Mouse (Mus musculus) gastrocnemius, adult 2 months (tissue): ENCODE results near the gene Slc22a23. TPM values are rescaled to one million over a fixed set of nuclear protein-coding genes. Genes with fewer than 3 reads are reported as not detected.
A peak's percentile ranks its signal among the peaks of the same experiment; 100 is the strongest.

Experiments
- DNase-seq: peaks from one replicate; pipeline ENCODE4 v3.0.0; 2022
- H3K27ac ChIP-seq: fragments of 200-600 bp; 2 replicates; pipeline ENCODE4 v1.8.1; 2022; ENCODE audit warnings: mild to moderate bottlenecking
- H3K4me3 ChIP-seq: fragments of 200-600 bp; 2 replicates; pipeline ENCODE4 v1.8.1; 2022; ENCODE audit warnings: mild to moderate bottlenecking, moderate library complexity
- CTCF ChIP-seq: fragments of 200-600 bp; IDR thresholded peaks from 2 replicates; pipeline ENCODE4 v1.8.1; 2022; ENCODE audit warnings: antibody characterized with exemption, mild to moderate bottlenecking, moderate library complexity
- intact Hi-C: fragments of 180-260 bp; cut with DNase I; formaldehyde crosslinking; loops from one replicate; pipeline ENCODE4 v1.15.1; 2025
- total RNA-seq, 2 experiments: library from RNA; stranded (reverse); gene quantifications; 2 replicates each; pipeline ENCODE4 v1.2.3; 2021

Gene Slc22a23
- total RNA-seq, 2 experiments from 2014 or later: 8.8 to 15.3 TPM

- no peak for DNase-seq
- TF ChIP-seq CTCF: no peak
- Histone ChIP-seq H3K27ac (no peak overlapping the region), H3K4me3 (no peak overlapping the region)
- intact Hi-C loops: loop anchor here (5.0 kb wide), 1 partner anchor 58 kb away; no protein-coding TSS in a partner anchor
These were observed 10.1 kb downstream of the Slc22a23 start for GRCm38 (mm10) chr13:34334847-34335246.

GRCm38 (mm10) chr13:34332762-34333161 lies 12.2 kb downstream of the Slc22a23 start:
- intact Hi-C loops: loop anchor here (5.0 kb wide), 1 partner anchor 55 kb away; no protein-coding TSS in a partner anchor
- DNase-seq: no peak
- Histone ChIP-seq H3K27ac (peak overlapping the region; percentile 49; the same call in 1 of the 2 replicates), H3K4me3 (no peak overlapping the region; the same call in 1 of the 2 replicates)
- TF ChIP-seq CTCF: no peak

- Histone ChIP-seq H3K4me3 (no peak overlapping the region), H3K27ac (no peak overlapping the region)
- no peak for TF ChIP-seq CTCF
- intact Hi-C loops: loop anchor here (5.0 kb wide), 1 partner anchor 54 kb away; no protein-coding TSS in a partner anchor
- no peak for DNase-seq
These were observed 13.4 kb downstream of the Slc22a23 start for GRCm38 (mm10) chr13:34331399-34332186.

GRCm38 (mm10) chr13:34329589-34329988 lies 15.4 kb downstream of the Slc22a23 start:
- H3K27ac ChIP-seq: no peak overlapping the region
- no peak for DNase-seq
- no peak for TF ChIP-seq CTCF
- H3K4me3 ChIP-seq: no peak overlapping the region
- intact Hi-C loops: no loop called here

GRCm38 (mm10) chr13:34326992-34327391 lies 18.0 kb downstream of the Slc22a23 start:
- no peak for TF ChIP-seq CTCF
- H3K4me3 ChIP-seq: no peak overlapping the region
- intact Hi-C loops: no loop called here
- DNase-seq: no peak
- no peak overlapping the region for H3K27ac ChIP-seq

GRCm38 (mm10) chr13:34323361-34323760 lies 21.6 kb downstream of the Slc22a23 start:
- no peak for DNase-seq
- no peak for TF ChIP-seq CTCF
- Histone ChIP-seq H3K4me3 (no peak overlapping the region), H3K27ac (no peak overlapping the region)
- intact Hi-C loops: no loop called here

GRCm38 (mm10) chr13:34320482-34320881 lies 24.5 kb downstream of the Slc22a23 start:
- DNase-seq: no peak
- no peak overlapping the region for H3K27ac ChIP-seq
- TF ChIP-seq CTCF: no peak
- H3K4me3 ChIP-seq: no peak overlapping the region
- intact Hi-C loops: no loop called here

- intact Hi-C loops: no loop called here
- TF ChIP-seq CTCF: no peak
- no peak overlapping the region for H3K27ac ChIP-seq
These were observed 27.9 kb downstream of the Slc22a23 start for GRCm38 (mm10) chr13:34317051-34317450.

GRCm38 (mm10) chr13:34316511-34316910 lies 28.5 kb downstream of the Slc22a23 start:
- Histone ChIP-seq H3K27ac (no peak overlapping the region), H3K4me3 (no peak overlapping the region)
- no peak for TF ChIP-seq CTCF
- no peak for DNase-seq
- intact Hi-C loops: no loop called here

More at GRCm38 (mm10) chr13:34317051-34317450, 27.9 kb downstream of the Slc22a23 start:
- H3K4me3 ChIP-seq: no peak overlapping the region
- DNase-seq: no peak

GRCm38 (mm10) chr13:34313033-34313491 lies 31.9 kb downstream of the Slc22a23 start:
- H3K4me3 ChIP-seq: no peak overlapping the region
- intact Hi-C loops: no loop called here

GRCm38 (mm10) chr13:34312346-34313002 lies 32.5 kb downstream of the Slc22a23 start:
- intact Hi-C loops: no loop called here
- Histone ChIP-seq H3K27ac (no peak overlapping the region), H3K4me3 (no peak overlapping the region)
- TF ChIP-seq CTCF: no peak
- no peak for DNase-seq

More at GRCm38 (mm10) chr13:34313033-34313491, 31.9 kb downstream of the Slc22a23 start:
- no peak for TF ChIP-seq CTCF
- H3K27ac ChIP-seq: no peak overlapping the region
- DNase-seq: no peak

- no peak overlapping the region for H3K4me3 ChIP-seq
- no peak for DNase-seq
- intact Hi-C loops: no loop called here
- no peak for TF ChIP-seq CTCF
- no peak overlapping the region for H3K27ac ChIP-seq
These were observed 33.4 kb downstream of the Slc22a23 start for GRCm38 (mm10) chr13:34311593-34311992.

- DNase-seq: no peak
- intact Hi-C loops: no loop called here
- Histone ChIP-seq H3K27ac (no peak overlapping the region), H3K4me3 (no peak overlapping the region)
- TF ChIP-seq CTCF: no peak
These were observed 36.4 kb downstream of the Slc22a23 start for GRCm38 (mm10) chr13:34308604-34308927.
